Mouse (Mus musculus): ENCODE measurements around the gene Ccdc42. TPM values are rescaled to one million over a fixed set of nuclear protein-coding genes. Genes with fewer than 3 reads are reported as not detected.
A peak's percentile ranks its signal among the peaks of the same experiment; 100 is the strongest.

Gene Ccdc42
- total RNA-seq, 2 experiments from 2014 or later = not detected

DNA sequence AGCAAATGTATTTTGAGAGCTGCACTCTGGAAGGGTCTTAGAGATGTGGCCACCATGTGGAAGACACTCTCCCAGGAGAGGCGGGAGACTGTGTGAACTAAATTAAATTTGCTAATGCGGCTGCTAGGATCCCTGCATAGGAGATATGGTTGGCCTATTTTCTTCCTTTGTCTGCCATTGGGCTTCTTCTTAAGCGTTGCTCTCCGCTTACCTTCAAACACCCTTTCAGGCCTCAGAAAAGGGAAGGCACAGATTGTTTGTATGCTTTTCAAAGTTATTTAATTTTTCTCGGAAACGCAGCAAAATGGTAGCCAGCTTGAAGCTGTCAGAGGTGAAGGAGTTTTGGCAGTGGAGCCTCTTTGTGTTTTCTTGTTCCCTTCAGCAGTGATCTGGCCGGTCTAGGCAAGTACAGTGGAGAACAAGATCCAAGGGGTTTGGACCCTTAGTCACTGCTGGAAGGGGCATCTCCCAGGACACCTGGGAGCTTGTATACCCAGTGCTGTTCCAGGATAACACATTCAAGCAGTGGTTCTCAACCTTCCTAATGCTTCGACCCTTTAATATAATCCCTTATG is 2.8 kb upstream of the Ccdc42 start:
- ATAC-seq (ENCODE audit: poor library complexity, severe bottlenecking) = no peak

DNA sequence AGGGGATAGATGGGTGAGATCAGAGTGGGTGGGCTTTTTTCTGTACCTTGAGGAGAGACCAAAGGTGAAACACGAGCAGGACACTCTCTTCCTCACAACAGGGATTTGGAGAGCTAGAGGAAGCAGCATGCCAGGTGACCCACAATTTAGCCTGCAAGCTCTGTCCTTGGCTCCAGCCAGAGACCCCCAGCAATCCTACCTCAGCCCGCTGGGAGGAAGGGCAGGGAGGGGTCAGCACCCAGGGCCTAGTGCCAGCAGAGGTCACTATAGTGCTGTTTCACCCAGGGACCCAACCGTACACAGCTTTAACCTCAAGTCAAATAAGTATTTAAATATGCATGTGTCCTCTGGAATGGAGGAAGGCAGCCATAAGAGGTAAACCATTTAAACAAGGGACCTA is 931 bp upstream of the Ccdc42 start:
- no peak for ATAC-seq (ENCODE audit: poor library complexity, severe bottlenecking)

DNA sequence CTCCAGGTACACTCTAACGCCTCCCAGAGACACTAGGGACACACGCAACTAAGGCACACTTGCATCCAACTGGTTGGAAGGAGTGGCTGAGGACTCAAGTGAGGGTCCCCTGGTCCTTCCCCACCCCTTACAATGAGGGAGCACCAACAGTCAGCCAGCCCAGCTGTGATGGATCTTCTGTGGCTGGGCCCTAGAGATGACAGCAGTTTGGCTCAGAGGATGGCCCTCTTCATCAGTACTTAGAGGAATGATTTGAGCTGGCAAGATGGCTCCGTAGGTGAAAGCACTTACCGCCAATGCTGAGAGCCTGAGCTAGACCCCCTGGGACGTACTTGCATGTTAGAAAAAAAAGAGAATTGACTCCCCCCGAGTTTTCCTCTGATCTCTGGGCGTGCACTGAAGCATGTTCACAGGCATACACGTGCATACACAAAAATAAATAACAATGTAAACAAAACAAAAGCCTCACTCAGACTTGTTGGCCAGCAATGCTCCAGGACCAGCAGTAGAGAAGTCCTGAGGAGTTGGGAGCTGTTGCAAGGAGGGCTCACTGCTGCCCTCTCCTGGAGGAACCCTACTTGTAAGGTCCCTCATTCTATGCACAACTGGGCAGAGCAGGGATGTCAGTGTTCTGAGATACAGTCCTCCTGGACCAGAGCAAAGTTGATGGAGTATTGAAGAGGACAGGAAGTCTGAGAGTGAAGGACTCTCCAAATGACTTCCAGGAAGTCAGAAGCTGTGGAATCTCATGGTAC is 2.4 kb downstream of the Ccdc42 start:
- 0 out of 2 replicates have a peak, but pooled peaks have one; percentile 52 for ATAC-seq (ENCODE audit: poor library complexity, severe bottlenecking)

DNA sequence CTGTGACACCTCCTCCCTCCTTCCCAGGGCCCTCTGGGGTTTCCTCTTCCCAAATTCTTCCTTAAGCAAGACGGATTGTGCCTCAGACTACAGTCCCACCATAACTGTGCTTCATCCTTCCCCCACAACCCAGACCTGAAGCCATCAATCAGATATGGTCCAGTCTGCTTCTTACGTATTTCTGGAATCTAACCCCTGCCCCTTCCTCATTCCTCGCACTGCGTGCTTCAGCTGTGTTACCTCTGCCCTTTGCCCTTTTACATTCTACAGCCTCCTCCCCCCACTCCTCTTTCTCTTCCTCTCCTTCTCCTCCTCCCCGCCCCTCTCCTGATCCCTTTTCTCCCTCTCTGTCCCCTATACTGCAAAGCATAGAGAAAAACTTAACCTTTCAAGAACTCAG is 4.9 kb downstream of the Ccdc42 start:
- ATAC-seq (ENCODE audit: poor library complexity, severe bottlenecking) = no peak

DNA sequence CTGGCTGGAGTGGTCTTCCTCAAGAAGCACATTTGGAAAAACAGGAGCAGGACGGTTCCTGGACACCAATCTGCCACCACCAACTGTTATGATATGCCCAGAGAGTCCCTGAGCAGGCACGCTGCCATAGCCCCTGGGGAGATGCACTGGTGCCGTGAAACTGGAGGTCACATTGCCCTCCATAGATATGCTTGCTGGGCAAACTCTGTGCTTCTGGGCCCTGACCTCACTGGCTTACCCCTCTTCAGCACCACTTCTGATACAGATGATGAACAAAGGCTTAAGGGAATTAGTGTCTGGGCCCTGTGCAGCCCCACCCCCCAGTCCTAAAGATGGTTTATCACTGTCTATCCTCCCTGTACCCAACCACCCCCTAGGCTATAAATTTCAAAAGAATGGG is 6.4 kb downstream of the Ccdc42 start:
- no peak for ATAC-seq (ENCODE audit: poor library complexity, severe bottlenecking)

DNA sequence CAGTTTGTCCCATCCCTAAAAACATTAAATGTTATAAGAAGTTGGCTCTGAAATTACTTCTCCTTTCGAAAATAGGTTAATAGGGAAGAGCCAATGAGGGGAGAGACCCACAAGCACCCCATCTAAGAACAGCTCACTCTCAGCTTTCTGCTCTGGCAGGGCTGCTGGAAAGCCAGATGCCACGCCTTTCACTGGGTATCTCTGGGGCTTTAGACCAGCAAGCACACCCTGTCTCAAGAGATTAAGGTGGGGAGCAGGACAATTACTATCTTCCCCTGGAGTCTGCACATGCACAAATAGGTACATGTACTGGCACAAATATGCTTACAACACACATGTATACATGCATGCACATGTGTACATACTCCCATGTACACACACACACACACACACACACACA is 11.1 kb downstream of the Ccdc42 start:
- no peak for ATAC-seq (ENCODE audit: poor library complexity, severe bottlenecking)

DNA sequence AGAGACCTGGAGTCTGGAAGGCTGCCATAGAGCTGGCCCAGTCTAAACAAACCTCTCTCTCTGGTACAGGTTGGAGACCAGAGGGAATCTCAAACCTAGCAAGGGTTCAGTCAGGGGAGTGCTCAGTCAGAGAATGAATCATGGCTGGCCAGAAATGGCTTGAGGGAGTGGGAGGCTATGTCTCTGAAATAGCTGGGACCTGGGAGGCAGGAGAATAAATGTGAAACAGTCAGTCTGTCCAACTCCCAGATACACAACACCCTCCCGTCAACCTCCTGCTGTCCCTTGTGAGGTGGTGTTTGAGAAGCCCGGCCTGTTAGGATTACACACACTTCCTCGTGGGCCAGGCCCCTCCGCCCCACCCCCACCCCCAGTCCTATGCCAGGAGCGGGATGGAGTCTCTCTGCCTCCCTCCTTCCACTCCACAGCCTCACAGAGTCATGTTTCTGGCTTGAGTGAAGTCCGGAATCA is 13.8 kb downstream of the Ccdc42 start:
- no peak for ATAC-seq (ENCODE audit: poor library complexity, severe bottlenecking)

DNA sequence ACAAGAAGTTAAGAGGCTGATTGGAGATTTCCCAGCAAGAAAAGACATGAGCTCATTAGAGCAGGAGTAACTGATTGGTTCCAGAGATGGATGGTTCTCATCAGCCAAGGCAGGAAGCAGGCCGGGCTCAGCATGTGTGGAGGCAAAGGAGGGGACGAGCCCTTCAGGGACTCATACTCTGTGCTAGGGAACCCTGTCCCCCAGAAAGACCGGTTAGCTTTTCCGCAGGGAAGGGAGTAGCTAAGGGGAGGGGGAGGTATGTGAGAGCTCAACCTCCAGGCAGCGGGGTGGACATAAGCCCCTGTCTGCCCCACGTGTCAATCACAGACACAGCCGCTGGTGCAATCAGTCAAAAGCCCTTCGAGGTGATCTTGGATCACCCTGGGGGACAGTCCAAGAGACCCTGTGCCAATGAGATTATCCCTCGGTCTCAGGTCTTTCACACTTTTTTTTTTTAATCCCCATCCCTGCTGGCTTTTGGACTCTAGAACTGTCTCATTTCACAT is 14.7 kb downstream of the Ccdc42 start:
- no peak for ATAC-seq (ENCODE audit: poor library complexity, severe bottlenecking)

DNA sequence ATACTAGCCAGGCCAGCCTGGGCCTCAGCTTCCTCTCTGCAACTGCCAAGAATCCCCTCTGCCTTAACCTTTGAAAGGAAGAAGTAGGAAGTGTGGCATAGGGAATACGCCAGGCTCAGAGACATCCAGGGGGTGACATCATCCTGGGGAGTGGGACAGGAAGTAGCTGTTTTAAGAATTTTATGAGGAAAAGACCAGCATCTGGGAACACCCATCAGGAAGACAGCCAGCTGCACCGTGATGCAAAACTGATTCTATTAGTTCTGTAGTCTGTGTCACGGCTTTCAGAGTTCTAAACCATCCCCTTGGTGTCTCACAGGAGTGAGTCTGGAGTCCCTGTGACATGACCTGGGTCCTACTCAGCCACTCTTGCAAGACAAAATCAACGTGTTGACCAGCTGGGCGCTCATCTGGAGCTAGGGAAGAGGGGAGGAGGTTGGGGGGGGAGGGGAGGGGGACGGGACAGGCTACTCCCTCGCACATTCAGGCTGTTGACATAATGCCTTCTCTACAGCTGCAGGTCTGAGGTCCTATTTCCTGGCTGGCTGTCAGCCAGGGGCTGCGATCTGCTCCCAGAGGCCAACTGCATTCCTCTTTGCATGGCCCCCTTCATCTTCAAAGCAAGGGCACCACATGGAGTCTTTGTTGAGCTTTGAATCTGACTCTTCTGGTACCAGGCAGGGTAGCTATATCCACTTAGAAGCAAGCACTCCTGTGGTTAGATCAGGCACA is 15.5 kb downstream of the Ccdc42 start:
- ATAC-seq (ENCODE audit: poor library complexity, severe bottlenecking) = no peak

DNA sequence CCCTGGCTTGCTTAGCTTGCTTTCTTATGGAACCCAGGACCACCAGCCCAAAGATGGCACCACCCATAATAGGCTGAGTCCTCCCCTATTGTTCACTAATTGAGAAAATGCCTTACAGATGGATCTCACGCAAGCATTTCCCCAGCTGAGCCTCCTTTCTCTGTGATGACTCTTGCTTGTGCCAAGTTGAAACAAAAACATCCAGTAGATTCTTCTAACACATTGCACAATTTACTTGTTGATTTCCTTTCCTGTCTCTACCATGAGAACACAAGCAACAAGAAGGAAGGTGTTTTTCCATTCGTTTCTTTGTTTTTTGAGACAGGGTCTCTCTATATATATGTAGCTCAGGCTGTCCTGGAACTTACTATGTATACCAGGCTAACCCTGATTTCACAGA is 20.2 kb downstream of the Ccdc42 start:
- no peak for ATAC-seq (ENCODE audit: poor library complexity, severe bottlenecking)

DNA sequence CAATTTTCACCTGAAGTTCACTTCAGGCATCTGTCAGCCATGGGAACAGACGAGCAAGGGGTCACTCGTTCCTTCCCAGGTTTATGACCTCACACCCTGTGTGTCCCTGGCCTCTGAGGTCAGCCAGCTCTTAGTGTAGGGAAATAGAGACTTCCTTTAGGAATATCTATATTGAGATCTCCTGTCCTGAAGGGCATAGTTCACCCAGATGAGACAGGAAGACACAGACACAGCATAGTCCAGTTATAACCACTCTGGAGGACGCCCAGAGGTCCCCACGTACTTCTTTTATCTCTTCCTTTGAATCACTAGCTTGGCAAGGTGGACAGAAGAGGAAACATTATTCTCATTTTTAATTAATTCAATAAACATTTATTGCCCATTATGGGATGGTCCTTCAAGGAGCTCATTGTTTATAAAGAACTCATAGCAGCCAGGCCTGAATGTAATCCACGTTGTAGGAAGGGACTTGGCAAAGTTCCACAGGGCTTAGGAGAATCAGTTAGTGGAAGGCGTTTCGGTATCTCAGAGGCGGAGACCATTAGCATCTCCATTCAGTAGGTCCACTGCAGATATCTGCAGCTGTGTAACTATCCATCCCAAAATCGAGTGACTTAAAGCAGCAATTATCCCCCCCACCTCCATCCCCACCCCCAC is 23.2 kb downstream of the Ccdc42 start:
- no peak for ATAC-seq (ENCODE audit: poor library complexity, severe bottlenecking)

DNA sequence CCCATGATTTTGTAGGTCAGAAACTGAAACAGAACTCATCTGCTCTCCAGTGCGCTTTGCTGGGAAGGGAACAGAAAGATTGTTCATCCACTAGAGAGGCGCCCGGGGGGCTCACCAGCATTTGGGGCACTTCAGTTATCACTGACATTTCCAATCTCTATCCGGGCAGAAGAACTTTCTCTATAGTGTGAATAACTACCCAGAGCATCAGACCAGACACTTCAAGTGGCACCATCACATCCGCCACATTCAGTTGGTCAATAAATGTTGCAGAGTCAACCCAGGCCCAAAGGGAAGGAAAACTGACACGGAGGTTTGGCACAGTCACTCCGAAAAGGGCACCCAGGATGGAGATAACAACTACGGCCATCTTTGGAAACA is 23.7 kb downstream of the Ccdc42 start:
- no peak for ATAC-seq (ENCODE audit: poor library complexity, severe bottlenecking)

DNA sequence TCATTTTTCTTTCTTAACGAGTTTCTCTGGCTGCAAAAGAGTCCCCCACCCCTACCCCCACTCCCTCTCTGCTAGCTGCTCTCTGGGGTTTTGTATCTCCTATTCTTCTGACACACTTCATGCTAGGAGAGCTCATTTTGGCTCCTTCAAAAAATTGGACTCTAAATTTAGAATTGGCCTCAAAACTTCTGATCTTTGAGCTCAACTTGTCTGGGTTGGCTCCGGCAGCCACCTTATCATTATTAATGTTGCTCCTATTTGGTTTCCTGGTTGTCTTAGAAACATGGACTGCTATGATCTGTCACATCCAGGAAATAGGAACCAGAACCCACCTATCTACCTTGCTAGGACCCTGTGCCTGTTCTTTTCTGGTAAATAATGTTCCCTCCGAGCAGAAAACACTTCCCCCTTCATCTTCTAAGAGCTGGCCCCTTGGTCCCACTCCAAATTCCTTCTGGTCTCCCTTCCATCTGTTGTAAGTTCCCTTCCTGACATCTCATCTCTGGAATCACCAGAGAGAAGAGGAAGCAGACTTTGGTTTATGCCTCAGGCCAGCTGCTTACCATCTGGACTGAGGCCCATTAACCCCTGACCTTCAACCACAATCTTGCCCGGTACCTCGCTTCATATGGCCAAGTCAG is 26.4 kb downstream of the Ccdc42 start:
- ATAC-seq (ENCODE audit: poor library complexity, severe bottlenecking) = no peak

DNA sequence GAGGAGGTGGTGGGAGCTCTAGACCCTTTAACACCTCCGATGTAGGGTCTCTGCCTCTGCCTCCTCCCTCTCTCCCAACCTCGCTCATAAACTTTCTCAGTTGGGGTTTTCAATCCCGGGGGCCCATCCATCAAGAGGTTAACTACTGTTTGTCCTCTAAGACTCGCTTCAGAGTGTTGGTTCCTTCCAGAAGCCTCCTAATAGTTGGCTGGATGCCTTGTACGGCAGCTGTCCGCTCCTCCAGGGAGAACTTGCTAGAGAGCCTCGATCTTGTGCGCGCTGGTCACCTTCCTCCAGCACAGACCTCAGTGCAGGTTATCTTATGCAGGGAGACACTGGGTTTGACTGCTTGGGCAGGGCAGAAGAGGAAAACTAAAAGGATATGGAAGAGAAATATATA is 35.9 kb downstream of the Ccdc42 start:
- no peak for ATAC-seq (ENCODE audit: poor library complexity, severe bottlenecking)

DNA sequence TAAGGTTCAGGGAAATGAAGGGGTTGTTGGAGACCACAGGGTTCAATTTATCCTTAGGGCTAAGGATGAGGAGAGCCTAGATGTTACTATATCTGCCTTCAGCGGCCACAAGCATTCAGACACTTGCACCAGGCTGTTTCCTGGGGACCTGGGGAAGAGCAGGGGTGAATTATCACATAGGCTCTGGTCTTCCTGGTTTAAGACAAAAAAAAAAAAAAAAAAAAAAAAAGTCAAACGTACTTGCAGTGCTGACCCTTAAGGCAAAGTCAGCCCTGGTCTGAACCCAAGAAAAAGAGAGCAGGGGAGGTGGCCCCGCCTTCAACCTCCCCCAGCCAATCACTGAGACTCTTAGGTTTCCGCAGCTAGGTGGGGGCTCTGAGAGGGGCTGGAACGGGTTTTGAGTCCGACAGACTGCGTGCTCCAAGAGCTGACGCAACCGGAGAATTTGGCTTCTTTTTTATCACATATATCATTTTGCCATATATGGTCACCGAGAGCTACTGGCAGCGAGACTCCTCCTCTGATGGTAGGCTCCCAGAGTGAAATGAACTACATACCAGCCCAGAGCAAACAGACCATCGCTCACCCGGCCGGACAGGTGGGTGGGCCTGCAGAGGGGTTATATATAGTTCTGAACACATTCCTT is 36.5 kb downstream of the Ccdc42 start:
- ATAC-seq (ENCODE audit: poor library complexity, severe bottlenecking) = no peak

DNA sequence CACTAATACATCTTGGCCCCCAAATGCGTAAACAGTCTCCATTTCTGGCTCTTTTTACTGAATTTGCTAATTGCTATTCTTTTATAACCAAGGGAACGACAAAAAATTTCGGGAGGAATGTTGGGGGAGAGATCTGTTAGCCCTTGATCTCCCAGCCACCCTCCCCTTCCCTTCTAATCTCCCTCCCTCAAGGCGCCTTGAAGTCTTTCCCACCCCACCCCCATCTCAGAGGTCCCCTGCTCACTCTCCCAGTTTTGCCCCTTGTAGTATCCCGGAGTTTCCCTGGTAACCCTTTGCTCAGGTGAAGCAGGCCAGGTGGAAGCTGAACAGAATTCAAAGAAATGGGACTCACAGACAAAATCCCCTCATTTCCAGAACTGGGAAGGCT is 37.0 kb downstream of the Ccdc42 start:
- ATAC-seq (ENCODE audit: poor library complexity, severe bottlenecking) = no peak

DNA sequence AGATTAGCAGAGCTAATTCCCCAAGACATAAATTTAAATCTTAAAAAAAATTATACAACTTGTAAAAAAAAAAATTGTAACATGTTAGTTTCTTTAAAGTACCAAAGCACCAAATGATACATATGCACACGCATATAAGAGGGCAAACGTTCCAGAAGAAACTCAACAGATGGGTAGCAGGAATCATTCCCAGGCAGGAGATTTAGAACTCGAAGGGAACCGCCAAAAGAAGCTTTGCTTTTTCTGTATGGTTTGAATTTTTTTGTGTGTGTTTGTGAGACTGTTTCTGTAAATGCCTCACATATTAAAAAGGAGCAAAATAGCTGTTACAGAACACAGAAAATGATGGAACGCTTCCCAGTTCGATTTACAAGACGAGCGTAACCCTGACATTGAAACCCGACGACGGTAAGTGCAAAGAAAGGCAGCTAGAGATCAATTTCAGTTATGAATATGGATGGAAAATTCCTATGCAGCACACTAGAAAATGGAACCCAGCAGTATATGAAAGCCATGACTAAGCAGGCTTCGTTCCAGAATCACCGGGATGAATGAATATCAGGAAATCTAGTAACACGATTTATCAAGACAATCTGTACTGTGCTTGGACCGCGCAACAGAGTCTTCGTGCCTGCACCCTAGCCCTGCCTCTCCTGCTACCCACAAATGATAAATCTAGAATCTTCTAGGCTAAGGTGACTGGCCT is 44.9 kb downstream of the Ccdc42 start:
- ATAC-seq (ENCODE audit: poor library complexity, severe bottlenecking) = no peak

DNA sequence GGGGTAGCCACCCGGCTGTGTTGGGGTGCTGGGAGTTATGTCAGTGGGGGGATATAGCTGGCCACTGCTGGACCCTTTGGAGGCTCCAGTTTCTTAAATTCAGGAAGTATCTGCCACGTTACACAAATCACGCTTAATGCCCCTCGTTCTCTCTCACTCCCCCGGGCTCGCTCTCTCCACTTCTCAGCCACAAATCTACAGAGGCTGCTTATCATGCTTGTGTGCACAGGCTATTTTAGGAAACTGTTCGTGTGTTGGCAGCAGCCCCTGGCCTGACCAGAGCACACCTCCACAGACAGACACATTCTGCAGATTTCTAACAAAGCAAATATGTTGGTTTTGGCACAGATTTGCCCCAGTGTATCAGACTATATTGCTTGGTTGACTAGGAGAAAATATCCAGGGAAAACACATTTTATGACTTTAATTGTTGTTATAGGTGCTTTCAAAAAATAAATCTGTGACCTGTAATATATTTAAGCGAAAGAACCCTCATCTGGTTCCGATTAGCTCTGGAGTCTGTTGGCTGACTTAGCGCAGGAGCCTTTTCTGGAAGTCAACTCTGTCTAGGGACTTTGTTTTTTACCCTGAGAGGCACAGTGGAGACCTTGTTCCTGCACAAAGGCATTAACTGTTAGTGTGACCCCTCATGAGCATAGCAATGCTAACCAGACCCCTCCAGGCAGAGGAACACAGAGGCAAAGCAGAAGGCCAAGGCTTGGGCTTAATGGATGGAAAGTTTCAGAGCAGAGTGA is 51.2 kb downstream of the Ccdc42 start:
- no peak for ATAC-seq (ENCODE audit: poor library complexity, severe bottlenecking)

DNA sequence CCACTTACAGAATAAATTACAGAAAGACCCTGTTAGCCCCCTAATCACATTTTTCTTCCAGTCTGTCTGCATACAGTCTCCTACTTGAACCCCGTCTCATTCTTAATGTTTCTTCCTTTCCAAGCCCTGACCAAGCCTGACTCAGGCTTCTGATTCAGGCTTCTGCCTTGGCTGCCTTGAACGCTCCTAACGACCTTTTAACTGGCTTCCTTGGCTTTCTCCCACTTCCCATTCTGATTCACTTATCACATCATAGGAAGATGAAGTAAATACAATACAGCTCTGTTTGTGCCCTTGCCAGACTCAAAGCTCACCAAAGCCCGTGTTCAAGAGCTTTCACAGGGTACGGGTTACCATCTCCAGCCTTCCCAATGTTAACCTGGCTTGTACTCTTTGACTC is 54.5 kb downstream of the Ccdc42 start:
- ATAC-seq (ENCODE audit: poor library complexity, severe bottlenecking) = no peak
